Mouse (Mus musculus) C2C12 (cell line): Measurements from ENCODE around the gene Sds. TPM values are rescaled to one million over a fixed set of nuclear protein-coding genes. Genes with fewer than 3 reads are reported as not detected.

Source experiments
- H3K27me3 ChIP-seq: one replicate; pipeline ENCODE4 v1.6.1; 2011; ENCODE audit not compliant: control insufficient read depth, insufficient read depth, insufficient read length
- H3K36me3 ChIP-seq: one replicate; pipeline ENCODE4 v1.6.1; 2011; ENCODE audit not compliant: control insufficient read depth, insufficient read depth
- H3K4me3 ChIP-seq: one replicate; pipeline ENCODE4 v1.5.1; 2011; ENCODE audit warnings: mild to moderate bottlenecking, control low read depth; ENCODE audit not compliant: poor library complexity, insufficient read depth, severe bottlenecking
- H3K79me2 ChIP-seq: one replicate; pipeline ENCODE4 v1.6.1; 2011; ENCODE audit not compliant: control insufficient read depth, insufficient read depth
- H3K79me3 ChIP-seq: one replicate; pipeline ENCODE4 v1.6.1; 2011; ENCODE audit warnings: low read depth, control low read depth
- H3ac ChIP-seq: one replicate; pipeline ENCODE3; 2011; ENCODE audit warnings: low read depth; ENCODE audit not compliant: control insufficient read depth, insufficient read length
- CEBPB ChIP-seq: IDR thresholded peaks from one replicate; pipeline ENCODE4 v1.6.1; 2011; ENCODE audit warnings: low read depth, mild to moderate bottlenecking, control low read depth, moderate library complexity
- CTCF ChIP-seq: IDR thresholded peaks from one replicate; pipeline ENCODE4 v1.5.1; 2011; ENCODE audit not compliant: control insufficient read depth, insufficient read depth, insufficient read length
- FOSL1 ChIP-seq: IDR thresholded peaks from one replicate; pipeline ENCODE4 v1.8.0; 2011; ENCODE audit warnings: mild to moderate bottlenecking, low read length; ENCODE audit not compliant: poor library complexity, insufficient read depth, severe bottlenecking
- MAX ChIP-seq: IDR thresholded peaks from one replicate; pipeline ENCODE4 v1.6.1; 2011; ENCODE audit warnings: mild to moderate bottlenecking, control low read depth
- MYOD1 ChIP-seq: IDR thresholded peaks from one replicate; pipeline ENCODE4 v1.6.1; 2011; ENCODE audit warnings: low read depth; ENCODE audit not compliant: control insufficient read depth, insufficient read length
- MYOG ChIP-seq: IDR thresholded peaks from one replicate; pipeline ENCODE4 v1.6.1; 2011; ENCODE audit not compliant: control insufficient read depth, insufficient read length; ENCODE audit errors: extremely low read depth
- USF1 ChIP-seq: IDR thresholded peaks from one replicate; pipeline ENCODE4 v1.6.1; 2011; ENCODE audit warnings: low read depth, mild to moderate bottlenecking, control low read depth, moderate library complexity
- polyA plus RNA-seq: library from polyadenylated mRNA; unstranded; fragments of >200 nt; fragmentation: generic; extraction: Trizol; gene quantifications from one replicate; pipeline ENCODE4 v1.2.1, GENCODE M21; 2012; ENCODE audit warnings: missing spikeins

Gene Sds
- polyA plus RNA-seq, 1 experiment = 0.19 TPM

- H3K27me3 ChIP-seq = peaks cover 71% of the 10 kb centered on the region
- no peak overlapping the region for H3K4me3 ChIP-seq
- H3ac ChIP-seq = no peak overlapping the region
- no peaks in the 10 kb centered on the region for H3K79me2 ChIP-seq
- no peaks in the 10 kb centered on the region for H3K79me3 ChIP-seq
- H3K36me3 ChIP-seq = no peaks in the 10 kb centered on the region
- TF ChIP-seq MAX = no peak
- TF ChIP-seq MYOD1 = no peak
- no peak for TF ChIP-seq CTCF
- TF ChIP-seq USF1 = no peak
- TF ChIP-seq FOSL1 = no peak
- no peak for TF ChIP-seq CEBPB
- no peak for TF ChIP-seq MYOG
Observed at GRCm38 (mm10) chr5:120438991-120439710, 37.2 kb upstream of the Sds start.

DNA sequence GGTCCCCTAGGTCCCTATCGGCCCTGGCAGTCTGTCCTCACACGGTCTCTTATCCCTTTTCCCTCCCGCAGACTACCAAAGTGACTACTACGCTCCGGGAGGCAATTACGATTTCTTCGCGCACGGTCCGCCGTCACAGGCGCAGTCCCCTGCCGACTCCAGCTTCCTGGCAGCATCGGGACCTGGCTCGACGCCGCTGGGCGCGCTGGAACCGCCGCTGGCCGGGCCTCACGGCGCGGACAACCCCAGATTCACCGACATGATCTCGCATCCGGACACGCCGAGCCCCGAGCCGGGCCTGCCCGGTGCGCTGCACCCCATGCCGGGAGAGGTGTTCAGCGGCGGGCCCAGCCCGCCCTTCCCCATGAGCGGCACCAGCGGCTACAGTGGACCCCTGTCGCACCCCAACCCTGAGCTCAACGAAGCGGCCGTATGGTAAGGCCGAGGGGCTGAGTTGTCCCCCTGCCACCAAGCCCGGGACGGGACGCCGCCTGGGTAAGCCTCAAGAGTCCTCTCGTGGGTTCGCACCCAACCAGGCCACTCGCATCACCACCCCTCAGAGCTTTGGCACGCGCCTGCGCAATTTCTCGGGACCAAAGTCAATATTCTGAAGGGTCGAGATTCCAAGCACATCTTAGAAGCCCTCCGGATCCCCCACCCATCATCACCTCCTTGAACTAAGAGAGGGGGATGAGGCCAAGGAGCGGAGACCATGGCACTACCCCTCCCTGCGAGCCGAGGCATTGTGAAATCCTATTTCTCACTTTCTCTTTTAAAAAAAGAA, 36.2 kb upstream of the Sds start:
- no peaks in the 10 kb centered on the region for H3K36me3 ChIP-seq
- H3K4me3 ChIP-seq = no peak overlapping the region
- no peak for TF ChIP-seq CTCF
- no peak for TF ChIP-seq MYOD1
- TF ChIP-seq CEBPB = no peak
- TF ChIP-seq MYOG = no peak
- H3K79me3 ChIP-seq = no peaks in the 10 kb centered on the region
- no peaks in the 10 kb centered on the region for H3K79me2 ChIP-seq
- no peak overlapping the region for H3ac ChIP-seq
- H3K27me3 ChIP-seq = peaks cover 68% of the 10 kb centered on the region

GRCm38 (mm10) chr5:120440733-120441132, 35.6 kb upstream of the Sds start:
- H3K4me3 ChIP-seq = no peak overlapping the region
- no peaks in the 10 kb centered on the region for H3K79me2 ChIP-seq
- no peaks in the 10 kb centered on the region for H3K36me3 ChIP-seq
- H3K27me3 ChIP-seq = peaks cover 65% of the 10 kb centered on the region
- TF ChIP-seq CEBPB (no peak), MAX (no peak), MYOD1 (no peak), USF1 (no peak), FOSL1 (no peak), CTCF (peak; percentile 85), MYOG (no peak)
- H3ac ChIP-seq = no peak overlapping the region
- H3K79me3 ChIP-seq = no peaks in the 10 kb centered on the region

DNA sequence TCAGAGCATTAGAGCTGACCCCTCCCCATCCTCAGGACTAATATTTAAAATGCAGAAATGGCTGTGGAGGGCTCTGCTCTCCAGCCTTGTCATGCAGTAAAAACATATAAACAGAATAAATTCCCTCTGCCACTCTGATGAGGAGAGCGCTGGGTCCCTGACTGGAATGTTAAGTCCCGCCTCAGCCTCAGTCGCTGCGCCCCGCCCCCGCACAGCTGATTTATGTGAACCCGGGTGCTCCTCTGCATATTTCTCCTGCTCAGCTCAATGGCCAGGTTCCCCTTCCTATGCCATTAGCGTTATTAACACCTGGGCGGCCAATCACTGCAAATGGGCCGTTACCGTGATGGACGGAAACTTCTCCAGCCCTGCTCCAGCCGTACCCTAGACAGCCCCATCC, 29.0 kb upstream of the Sds start:
- no peak for TF ChIP-seq MYOD1
- TF ChIP-seq MYOG = no peak
- no peak for TF ChIP-seq CTCF
- TF ChIP-seq FOSL1 = no peak
- no peak for TF ChIP-seq CEBPB
- no peak for TF ChIP-seq USF1
- no peak for TF ChIP-seq MAX
- Histone ChIP-seq H3K79me3 (no peaks in the 10 kb centered on the region), H3K27me3 (peaks cover 31% of the 10 kb centered on the region), H3K79me2 (no peaks in the 10 kb centered on the region), H3ac (no peak overlapping the region), H3K4me3 (no peak overlapping the region), H3K36me3 (no peaks in the 10 kb centered on the region)

- H3K27me3 ChIP-seq = peaks cover 30% of the 10 kb centered on the region
- no peaks in the 10 kb centered on the region for H3K79me2 ChIP-seq
- TF ChIP-seq MYOG = no peak
- TF ChIP-seq CEBPB = no peak
- TF ChIP-seq MYOD1 = no peak
- no peaks in the 10 kb centered on the region for H3K36me3 ChIP-seq
- no peaks in the 10 kb centered on the region for H3K79me3 ChIP-seq
- no peak overlapping the region for H3K4me3 ChIP-seq
- H3ac ChIP-seq = no peak overlapping the region
Observed at GRCm38 (mm10) chr5:120454756-120455337, 21.5 kb upstream of the Sds start.

- Histone ChIP-seq H3K27me3 (peaks cover 28% of the 10 kb centered on the region), H3K4me3 (no peak overlapping the region), H3K79me2 (no peaks in the 10 kb centered on the region), H3K36me3 (no peaks in the 10 kb centered on the region), H3ac (no peak overlapping the region), H3K79me3 (no peaks in the 10 kb centered on the region)
- no peak for TF ChIP-seq CTCF
- TF ChIP-seq MYOG = no peak
- no peak for TF ChIP-seq CEBPB
- TF ChIP-seq MAX = no peak
- no peak for TF ChIP-seq USF1
- no peak for TF ChIP-seq FOSL1
- no peak for TF ChIP-seq MYOD1
Observed at GRCm38 (mm10) chr5:120456253-120456652, 20.1 kb upstream of the Sds start.
